Mouse (Mus musculus): ENCODE measurements around the gene Hip1r.

Hip1r gene

GRCm38 (mm10) chr5:123973299-123974178 is at the start of gene Hip1r:
TSS of gene Hip1r (plus strand) at chr5:123973628.
- DNase-seq = peak; percentile 86

- DNase-seq = no peak
These were observed 46.3 kb upstream of the Hip1r start, which contains the start of gene Gm43518 for GRCm38 (mm10) chr5:123927118-123927517. TSS of gene Gm43518 (plus strand) at chr5:123927418.

- peak; percentile 96 for DNase-seq
These were observed 42.9 kb upstream of the Hip1r start, which contains the start of gene Ccdc62 for GRCm38 (mm10) chr5:123930508-123930989. TSS of gene Ccdc62 (plus strand) at chr5:123930679.

- DNase-seq = no peak
These were observed 42.3 kb upstream of the Hip1r start for GRCm38 (mm10) chr5:123931131-123931530.

- no peak for DNase-seq
These were observed 40.5 kb upstream of the Hip1r start for GRCm38 (mm10) chr5:123932927-123933326.

- DNase-seq = no peak
These were observed 39.9 kb upstream of the Hip1r start for GRCm38 (mm10) chr5:123933556-123933955.

- no peak for DNase-seq
These were observed 39.4 kb upstream of the Hip1r start for GRCm38 (mm10) chr5:123933957-123934591.

GRCm38 (mm10) chr5:123935931-123936330 is 37.5 kb upstream of the Hip1r start:
- no peak for DNase-seq

- DNase-seq = no peak
These were observed 34.9 kb upstream of the Hip1r start for GRCm38 (mm10) chr5:123938479-123938878.

GRCm38 (mm10) chr5:123946546-123946945 is 26.9 kb upstream of the Hip1r start:
- no peak for DNase-seq

GRCm38 (mm10) chr5:123947041-123947761 is 26.2 kb upstream of the Hip1r start:
- DNase-seq = peak; percentile 50

GRCm38 (mm10) chr5:123952365-123953045 is 20.9 kb upstream of the Hip1r start:
- DNase-seq = no peak

GRCm38 (mm10) chr5:123957213-123957612 is 16.2 kb upstream of the Hip1r start:
- no peak for DNase-seq

GRCm38 (mm10) chr5:123959018-123959417 is 14.4 kb upstream of the Hip1r start:
- DNase-seq = no peak

- no peak for DNase-seq
These were observed 13.3 kb upstream of the Hip1r start for GRCm38 (mm10) chr5:123960129-123960528.

GRCm38 (mm10) chr5:123961046-123961445 is 12.4 kb upstream of the Hip1r start:
- no peak for DNase-seq

- no peak for DNase-seq
These were observed 9.2 kb upstream of the Hip1r start for GRCm38 (mm10) chr5:123964208-123964607.

- no peak for DNase-seq
These were observed 6.7 kb upstream of the Hip1r start for GRCm38 (mm10) chr5:123966759-123967158.

GRCm38 (mm10) chr5:123968468-123968867 is 5.0 kb upstream of the Hip1r start:
- DNase-seq = no peak

GRCm38 (mm10) chr5:123969216-123969615 is 4.2 kb upstream of the Hip1r start:
- no peak for DNase-seq

- DNase-seq = no peak
These were observed 2.9 kb upstream of the Hip1r start for GRCm38 (mm10) chr5:123970576-123970975.

GRCm38 (mm10) chr5:123972453-123972852 is 975 bp upstream of the Hip1r start:
- DNase-seq = no peak

- DNase-seq = peak; percentile 32
These were observed 704 bp downstream of the Hip1r start for GRCm38 (mm10) chr5:123974179-123974485.

Measured in lung, postnatal 14 days (tissue).